Mouse (Mus musculus) heart, embryonic 14.5 days (tissue): ENCODE measurements around the gene Rbpjl. TPM values are rescaled to one million over a fixed set of nuclear protein-coding genes. Genes with fewer than 3 reads are reported as not detected.
A peak's percentile ranks its signal among the peaks of the same experiment; 100 is the strongest.

Experiments
- ATAC-seq: fragments of 200-750 bp; cut with Nextera tagmentation; 2 replicates; pipeline ENCODE4 v1.8.0; 2017; ENCODE audit warnings: low read depth, moderate TSS enrichment; ENCODE audit not compliant: insufficient number of reproducible peaks, insufficient read depth, low FRiP score
- H3K27ac ChIP-seq, 2 experiments: fragments of 200-500 bp in 1 of 2; fragments of 300-500 bp in 1 of 2; sonication (generic) in 1 of 2; replicated peaks in 1 of 2; 2 replicates each; pipeline ENCODE4 v1.5.1; 2012 to 2014; ENCODE audit warnings: low read depth in 2 of 2, low read length in 2 of 2, control low read depth in 1 of 2, mild to moderate bottlenecking in 1 of 2, mixed read lengths in 1 of 2; ENCODE audit not compliant: control insufficient read depth in 1 of 2, insufficient read depth in 1 of 2
- H3K27me3 ChIP-seq: fragments of 300-500 bp; sonication (generic); 2 replicates; pipeline ENCODE4 v1.6.1; 2014; ENCODE audit warnings: mild to moderate bottlenecking, low read length, control low read depth; ENCODE audit not compliant: control insufficient read depth, insufficient read depth
- H3K36me3 ChIP-seq: fragments of 300-500 bp; sonication (generic); 2 replicates; pipeline ENCODE4 v1.6.1; 2014; ENCODE audit warnings: mild to moderate bottlenecking, control low read depth, low read length, mixed read lengths; ENCODE audit not compliant: control insufficient read depth, insufficient read depth
- H3K4me1 ChIP-seq, 2 experiments: fragments of 200-500 bp in 1 of 2; fragments of 300-500 bp in 1 of 2; sonication (generic) in 1 of 2; 2 replicates each; pipeline ENCODE4 v1.6.1; 2012 to 2014; ENCODE audit warnings: low read length in 2 of 2, control low read depth in 1 of 2, mixed read lengths in 1 of 2; ENCODE audit not compliant: control insufficient read depth in 2 of 2, insufficient read depth in 2 of 2
- H3K4me2 ChIP-seq: fragments of 300-500 bp; sonication (generic); 2 replicates; pipeline ENCODE4 v1.6.1; 2014; ENCODE audit warnings: mild to moderate bottlenecking, low read length
- H3K4me3 ChIP-seq, 2 experiments: fragments of 200-500 bp in 1 of 2; fragments of 300-500 bp in 1 of 2; sonication (generic) in 1 of 2; 2 replicates each; pipeline ENCODE4 v1.5.1; 2012 to 2014; ENCODE audit warnings: low read length in 2 of 2, mild to moderate bottlenecking in 2 of 2, control low read depth in 1 of 2, low read depth in 1 of 2, moderate library complexity in 1 of 2; ENCODE audit not compliant: control insufficient read depth in 1 of 2, insufficient read depth in 1 of 2
- H3K9ac ChIP-seq: fragments of 300-500 bp; sonication (generic); 2 replicates; pipeline ENCODE4 v1.6.1; 2014; ENCODE audit warnings: mild to moderate bottlenecking, low read length
- H3K9me3 ChIP-seq: fragments of 300-500 bp; sonication (generic); 2 replicates; pipeline ENCODE4 v1.6.1; 2016; ENCODE audit warnings: low read length, control low read depth; ENCODE audit not compliant: control insufficient read depth
- WGBS: fragments of 180-500 bp; shearing (Covaris S2); extraction: QIAGEN DNeasy Blood & Tissue Kit; methylation state at CpG from one replicate; pipeline ENCODE4 v1.1.7; 2014; 5-methylcytosine and 5-hydroxymethylcytosine counted together
- polyA plus RNA-seq: library from polyadenylated mRNA; unstranded; fragments of >200 nt; fragmentation: Nextera tagmentation; extraction: Ambion mirVana; gene quantifications from 2 replicates; pipeline ENCODE4 v1.2.1, GENCODE M21; 2014

The Rbpjl gene
- polyA plus RNA-seq, 1 experiment from 2014 or later = 0.05 TPM

GRCm38 (mm10) chr2:164382971-164383370 is 20.0 kb upstream of the Rbpjl start:
- Histone ChIP-seq H3K9me3 (0 out of 2 replicates have a peak, but pooled peaks cover 2% of the 10 kb centered on the region), H3K4me1 (peaks cover 5 to 10% of the 10 kb centered on the region in 2 experiments; a peak in 2 of 4 replicates)
- WGBS = 66% methylated on average over 3 of the region's 3 CpGs

GRCm38 (mm10) chr2:164383656-164384399 is 19.1 kb upstream of the Rbpjl start:
- H3K36me3 ChIP-seq = no peaks in the 10 kb centered on the region
- H3K27ac ChIP-seq = no peak overlapping the region
- H3K9ac ChIP-seq = no peak overlapping the region
- no peak overlapping the region for H3K4me3 ChIP-seq
- 61% methylated on average over 11 of the region's 11 CpGs for WGBS
- H3K4me2 ChIP-seq = no peak overlapping the region
- no peak for ATAC-seq
- 0 out of 2 replicates have a peak, but pooled peaks cover 2% of the 10 kb centered on the region for H3K9me3 ChIP-seq
- peaks cover 22% of the 10 kb centered on the region for H3K27me3 ChIP-seq
- peaks cover 5 to 10% of the 10 kb centered on the region in 2 experiments; a peak in 2 of 4 replicates for H3K4me1 ChIP-seq

More at GRCm38 (mm10) chr2:164382971-164383370, 20.0 kb upstream of the Rbpjl start:
- peaks cover 14% of the 10 kb centered on the region for H3K27me3 ChIP-seq
- H3K36me3 ChIP-seq = no peaks in the 10 kb centered on the region
- no peak overlapping the region for H3K4me2 ChIP-seq
- no peak overlapping the region for H3K4me3 ChIP-seq
- ATAC-seq = no peak
- H3K9ac ChIP-seq = no peak overlapping the region
- H3K27ac ChIP-seq = no peak overlapping the region

DNA sequence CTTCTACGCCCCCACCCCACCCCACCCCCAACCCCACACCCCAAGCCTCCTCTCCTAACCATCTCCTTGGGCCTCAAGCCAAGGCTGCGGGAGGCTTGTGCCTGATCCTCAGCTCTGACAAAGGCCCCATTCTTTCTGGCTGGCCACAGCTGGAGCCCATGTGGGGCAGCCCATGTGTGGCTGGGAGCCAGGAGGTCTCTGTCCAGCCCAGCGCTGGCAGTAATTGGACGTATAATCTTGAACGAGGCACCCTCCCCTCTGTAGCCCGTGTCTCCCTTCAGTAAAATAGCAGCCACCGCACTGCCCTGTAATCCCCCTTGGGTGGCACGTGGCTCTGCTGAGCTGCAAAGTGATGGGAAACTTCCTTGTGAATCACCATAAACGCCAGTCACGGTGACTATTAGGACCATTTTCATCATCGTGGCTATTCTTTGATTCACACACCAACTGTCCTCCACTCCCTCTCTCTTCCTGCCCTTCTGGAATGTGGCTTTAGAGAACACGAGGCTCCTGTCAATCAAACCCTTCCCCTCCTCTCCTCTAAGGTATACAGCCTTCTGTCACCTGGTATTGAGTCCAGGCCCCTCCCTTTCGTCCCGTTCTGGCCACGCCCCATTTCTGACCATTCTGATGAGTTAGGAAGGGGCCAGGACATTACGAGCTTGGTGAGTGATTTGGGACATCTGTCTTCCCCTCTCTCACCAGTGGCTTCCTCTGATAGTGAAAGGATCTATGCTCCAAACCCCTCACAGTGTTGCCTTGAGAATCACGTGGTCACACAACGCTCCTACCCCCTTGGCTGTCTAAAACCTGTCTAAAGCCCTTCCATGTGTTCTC is 16.8 kb upstream of the Rbpjl start:
- H3K27me3 ChIP-seq = peaks cover 36% of the 10 kb centered on the region
- H3K27ac ChIP-seq = no peak overlapping the region; a peak in 1 of 4 replicates
- no peak overlapping the region for H3K9ac ChIP-seq
- peaks cover 8 to 15% of the 10 kb centered on the region in 2 experiments; a peak in 2 of 4 replicates for H3K4me1 ChIP-seq
- ATAC-seq = peak; percentile 45; the same call in 1 of the 2 replicates
- no peak overlapping the region for H3K4me3 ChIP-seq
- WGBS = 14% methylated on average over 18 of the region's 18 CpGs
- no peaks in the 10 kb centered on the region for H3K36me3 ChIP-seq
- H3K9me3 ChIP-seq = 0 out of 2 replicates have a peak, but pooled peaks cover 2% of the 10 kb centered on the region
- H3K4me2 ChIP-seq = peak overlapping the region; percentile 16; the same call in 1 of the 2 replicates

DNA sequence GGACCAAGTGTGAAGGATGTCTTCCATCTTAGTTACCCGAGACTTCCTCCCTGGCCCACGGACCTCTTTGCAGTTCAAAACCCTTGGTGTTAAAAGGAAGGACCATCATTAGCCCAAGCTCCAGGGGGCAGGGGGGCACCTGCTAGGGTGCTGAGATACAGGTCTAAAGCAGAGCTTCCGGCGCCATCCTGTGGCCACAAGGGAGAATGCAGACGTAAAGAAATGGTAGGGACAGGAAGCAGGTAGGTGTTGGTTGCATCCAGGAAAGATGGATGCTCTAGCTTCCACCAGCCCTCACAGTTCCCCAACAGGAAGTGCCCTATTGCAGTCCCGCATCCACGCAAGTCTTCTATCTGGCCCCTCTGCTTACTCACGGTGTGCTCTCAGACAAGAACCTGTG is 16.0 kb upstream of the Rbpjl start:
- Histone ChIP-seq H3K36me3 (no peaks in the 10 kb centered on the region), H3K4me3 (no peak overlapping the region), H3K9me3 (no peaks in the 10 kb centered on the region), H3K9ac (no peak overlapping the region), H3K4me2 (no peak overlapping the region), H3K4me1 (peaks cover 8 to 15% of the 10 kb centered on the region in 2 experiments; a peak in 2 of 4 replicates), H3K27me3 (peaks cover 36% of the 10 kb centered on the region), H3K27ac (no peak overlapping the region)
- 10% methylated on average over 8 of the region's 8 CpGs for WGBS
- ATAC-seq = no peak

GRCm38 (mm10) chr2:164389020-164389419 is 13.9 kb upstream of the Rbpjl start, which contains the start of gene Slpi:
TSS of gene Slpi (minus strand) at chr2:164389095.
- Histone ChIP-seq H3K9ac (0 out of 2 replicates have a peak within 1 kb of the TSS, but pooled peaks have one; percentile 39), H3K4me1 (peaks cover 6 to 15% of the 10 kb centered on the region in 2 experiments; a peak in 2 of 4 replicates), H3K27me3 (peaks cover 41% of the 10 kb centered on the region), H3K4me2 (peak within 1 kb of the TSS; percentile 76), H3K36me3 (no peaks in the 10 kb centered on the region), H3K4me3 (peak within 1 kb of the TSS; percentile 45 to 53), H3K9me3 (no peaks in the 10 kb centered on the region), H3K27ac (no peak within 1 kb of the TSS)
- ATAC-seq = peak; percentile 32
- WGBS = 3% methylated on average over 17 of the region's 17 CpGs

GRCm38 (mm10) chr2:164389499-164389898 is 13.4 kb upstream of the Rbpjl start:
- no peaks in the 10 kb centered on the region for H3K36me3 ChIP-seq
- no peak overlapping the region for H3K27ac ChIP-seq
- peak overlapping the region; percentile 76 for H3K4me2 ChIP-seq
- peak; percentile 28 for ATAC-seq
- H3K4me1 ChIP-seq = peaks cover 6 to 15% of the 10 kb centered on the region in 2 experiments; a peak in 2 of 4 replicates
- 1% methylated on average over 30 of the region's 30 CpGs for WGBS
- H3K9me3 ChIP-seq = no peaks in the 10 kb centered on the region
- H3K4me3 ChIP-seq = peak overlapping the region; percentile 45 to 53
- peaks cover 41% of the 10 kb centered on the region for H3K27me3 ChIP-seq
- H3K9ac ChIP-seq = 0 out of 2 replicates have a peak overlapping the region, but pooled peaks have one; percentile 39

DNA sequence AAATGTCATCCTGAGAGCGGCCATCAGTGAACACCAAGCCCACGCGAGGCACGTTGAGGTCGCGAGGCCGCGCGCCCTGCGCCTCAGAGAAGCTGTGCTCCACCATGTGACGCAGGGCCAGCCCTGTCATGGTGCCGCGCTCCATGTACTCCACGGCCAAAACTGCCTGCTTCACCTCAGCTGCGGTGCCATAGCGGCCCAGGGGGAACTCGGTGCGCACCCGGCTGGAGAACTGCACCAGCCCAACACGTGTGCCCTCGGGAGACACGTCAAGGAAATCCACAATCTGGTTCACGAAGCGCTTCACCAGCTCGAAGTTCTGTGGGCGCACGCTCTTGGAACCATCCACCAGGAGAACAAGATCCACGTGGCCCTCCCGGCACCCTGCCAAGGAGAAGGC is 9.8 kb upstream of the Rbpjl start:
- WGBS = 69% methylated on average over 29 of the region's 29 CpGs
- no peak for ATAC-seq
- H3K27me3 ChIP-seq = peaks cover 26% of the 10 kb centered on the region
- no peak overlapping the region for H3K9ac ChIP-seq
- peaks cover 3 to 6% of the 10 kb centered on the region in 2 experiments; a peak in 2 of 4 replicates for H3K4me1 ChIP-seq
- H3K4me2 ChIP-seq = no peak overlapping the region
- H3K9me3 ChIP-seq = peaks cover 7% of the 10 kb centered on the region; the same call in 1 of the 2 replicates
- no peak overlapping the region for H3K27ac ChIP-seq
- no peaks in the 10 kb centered on the region for H3K36me3 ChIP-seq
- H3K4me3 ChIP-seq = no peak overlapping the region
